Mouse (Mus musculus) testis, postnatal 14 days (tissue): ENCODE results near the gene Gm20388.

Experiments
- DNase-seq: peaks from one replicate; pipeline ENCODE4 v3.0.0; 2021; ENCODE audit warnings: low spot score

Gene Gm20388

DNA sequence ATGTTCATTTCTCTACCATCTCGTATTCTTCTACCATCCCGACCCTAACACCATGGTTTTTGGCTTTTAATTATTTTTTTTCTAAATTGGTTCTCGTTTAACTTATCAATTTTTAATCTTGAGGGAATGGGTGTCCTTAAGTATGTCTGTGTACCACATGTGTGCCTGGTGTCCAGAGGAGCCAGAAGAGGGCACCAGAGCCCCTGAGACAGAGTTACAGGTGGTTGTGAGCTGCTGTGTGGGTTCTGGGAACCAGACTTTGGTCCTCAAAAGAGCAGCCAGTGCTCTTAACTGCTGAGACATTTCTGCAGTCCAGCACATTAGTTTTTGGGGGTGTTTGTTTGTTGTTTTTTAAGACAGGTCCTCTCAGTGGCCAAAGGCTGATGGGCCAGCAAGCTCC lies 485.3 kb downstream of the Gm20388 start:
- DNase-seq, result no peak

- DNase-seq, result no peak
Observed at GRCm38 (mm10) chr8:120396756-120397155, 486.1 kb downstream of the Gm20388 start.

DNA sequence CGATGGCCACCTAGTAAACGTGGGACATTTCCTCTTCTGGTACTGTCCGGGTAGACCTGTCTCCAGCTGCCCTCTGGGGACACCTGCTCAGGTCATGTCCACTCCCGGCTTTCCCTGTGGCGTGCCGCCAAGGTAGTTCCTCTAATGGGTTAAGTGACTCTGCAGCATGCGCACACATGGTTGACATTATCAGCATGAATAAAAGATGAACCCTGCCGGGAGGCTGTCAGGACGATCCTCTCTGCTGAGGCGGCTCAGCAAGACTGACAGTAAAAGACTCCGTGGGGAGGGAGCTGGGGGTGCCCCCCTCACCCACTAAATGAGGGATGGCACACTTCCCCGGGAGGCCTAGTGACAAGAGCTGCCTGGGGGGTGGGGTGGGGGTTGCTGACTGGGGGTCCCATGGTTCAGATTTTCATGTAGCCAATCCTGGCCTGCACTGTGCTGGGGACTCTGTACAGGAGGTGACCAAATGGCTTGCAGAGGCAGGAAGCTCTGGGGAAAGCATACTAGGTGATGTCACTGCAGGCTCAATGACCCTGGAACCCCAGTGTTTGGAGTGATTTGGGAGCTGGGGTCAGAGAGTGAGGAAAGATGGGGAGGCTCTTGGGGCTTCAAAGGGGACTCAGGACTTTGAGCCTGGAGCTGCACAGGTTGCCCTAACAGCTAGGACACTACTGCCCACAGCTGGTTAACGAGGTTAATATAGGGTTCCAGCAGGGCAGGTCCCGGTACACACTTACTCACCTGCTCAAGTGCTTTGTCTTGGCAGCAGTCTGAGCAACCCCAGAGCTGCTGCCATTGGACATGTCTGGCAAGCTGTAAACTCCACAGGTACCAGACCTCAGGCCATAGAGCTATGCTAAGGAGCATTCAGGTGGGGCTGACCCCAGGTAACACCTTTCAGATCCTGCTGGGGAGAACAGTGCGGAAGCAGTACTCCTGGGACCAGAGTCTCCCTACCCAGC lies 487.1 kb downstream of the Gm20388 start:
- no peak for DNase-seq

DNA sequence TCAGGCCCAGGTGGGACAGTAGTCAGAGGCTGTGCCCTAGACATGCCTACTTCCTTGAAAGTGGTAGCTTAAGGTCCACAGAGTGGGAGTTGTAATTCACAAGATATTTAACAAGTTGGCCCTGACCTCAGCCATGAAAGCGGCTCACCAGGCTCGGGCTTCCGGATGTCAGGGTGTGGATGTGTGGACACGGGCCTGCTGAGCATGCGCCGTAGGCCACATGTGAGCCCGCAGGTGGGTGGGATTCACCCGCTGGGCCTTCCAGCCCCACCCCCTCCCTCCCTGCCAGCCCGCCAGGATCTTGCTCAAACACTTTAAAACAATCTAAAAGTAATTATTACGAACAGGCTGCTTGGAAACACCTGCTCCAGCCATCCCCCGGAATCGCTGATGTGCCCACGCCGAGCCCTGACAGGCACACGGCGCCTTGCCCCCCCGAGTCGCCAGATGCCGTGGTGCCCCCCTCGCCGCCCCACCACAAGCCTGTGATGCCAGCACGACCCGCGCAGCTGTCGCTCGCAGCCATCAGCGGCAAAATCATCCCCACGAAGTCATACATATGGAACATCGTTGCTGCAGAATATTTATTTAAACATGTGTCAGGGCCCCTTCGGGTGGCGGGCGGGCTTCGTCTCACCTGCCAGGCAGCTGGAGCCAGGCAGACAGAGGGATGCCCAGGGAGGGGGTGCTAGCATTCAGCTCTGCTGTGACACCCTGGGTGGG lies 488.7 kb downstream of the Gm20388 start:
- DNase-seq, result no peak

GRCm38 (mm10) chr8:120401216-120401615 lies 490.6 kb downstream of the Gm20388 start:
- DNase-seq, result no peak

- DNase-seq, result no peak
Observed at GRCm38 (mm10) chr8:120401712-120402111, 491.1 kb downstream of the Gm20388 start.

- peak; percentile 61 for DNase-seq
Observed at GRCm38 (mm10) chr8:120403606-120404269, 493.1 kb downstream of the Gm20388 start.

DNA sequence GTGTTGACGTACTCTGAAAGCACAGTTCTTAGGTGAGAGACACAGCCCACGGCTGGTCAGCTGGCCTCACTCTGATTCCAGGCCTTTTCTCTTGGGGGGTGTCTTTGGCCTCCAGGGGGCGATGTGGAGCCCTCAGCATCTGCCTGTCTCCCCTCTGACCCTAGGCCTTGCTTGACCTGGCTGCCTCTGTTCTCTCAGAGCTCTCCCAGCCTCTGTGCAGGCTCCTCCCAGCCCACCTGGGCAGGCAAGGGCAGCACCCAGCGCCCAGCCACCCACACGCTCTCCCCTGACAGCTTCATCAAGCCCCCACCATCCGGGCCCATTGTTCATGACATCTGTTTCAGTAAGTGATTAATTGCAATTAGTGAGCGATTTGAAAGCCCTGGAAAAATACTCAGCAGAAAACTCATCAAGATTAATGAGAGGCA lies 494.0 kb downstream of the Gm20388 start:
- peak; percentile 33 for DNase-seq

DNA sequence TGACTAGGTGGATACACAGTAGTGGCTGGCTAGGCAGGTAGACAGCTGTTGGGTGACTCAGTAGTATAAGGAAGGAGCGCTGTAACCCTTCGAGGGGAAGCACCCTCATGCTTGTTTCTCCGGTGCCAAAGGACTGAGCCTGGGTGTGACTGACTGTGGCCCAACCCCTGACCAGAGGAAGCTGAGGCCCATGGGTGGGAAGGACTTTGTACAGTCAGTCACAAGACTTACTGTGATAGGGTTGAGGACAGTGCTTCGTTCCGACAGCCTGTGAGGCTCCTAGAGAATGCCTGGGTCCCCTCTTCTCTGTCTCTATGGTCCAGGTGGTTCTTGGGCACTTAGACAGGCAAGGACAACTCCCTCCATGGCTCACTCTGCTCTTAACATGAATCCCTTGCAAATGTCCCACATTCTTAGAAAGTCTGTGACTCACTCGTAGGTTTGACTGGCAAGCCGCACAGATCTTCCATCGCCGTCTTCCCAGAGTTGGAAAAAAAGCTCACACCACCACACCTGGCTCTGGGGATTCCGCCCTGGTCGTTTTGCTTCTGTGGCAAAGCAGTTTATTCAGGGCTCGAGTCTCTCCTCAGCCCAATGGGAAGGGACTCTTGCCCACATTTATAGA lies 495.5 kb downstream of the Gm20388 start:
- DNase-seq, result no peak

DNA sequence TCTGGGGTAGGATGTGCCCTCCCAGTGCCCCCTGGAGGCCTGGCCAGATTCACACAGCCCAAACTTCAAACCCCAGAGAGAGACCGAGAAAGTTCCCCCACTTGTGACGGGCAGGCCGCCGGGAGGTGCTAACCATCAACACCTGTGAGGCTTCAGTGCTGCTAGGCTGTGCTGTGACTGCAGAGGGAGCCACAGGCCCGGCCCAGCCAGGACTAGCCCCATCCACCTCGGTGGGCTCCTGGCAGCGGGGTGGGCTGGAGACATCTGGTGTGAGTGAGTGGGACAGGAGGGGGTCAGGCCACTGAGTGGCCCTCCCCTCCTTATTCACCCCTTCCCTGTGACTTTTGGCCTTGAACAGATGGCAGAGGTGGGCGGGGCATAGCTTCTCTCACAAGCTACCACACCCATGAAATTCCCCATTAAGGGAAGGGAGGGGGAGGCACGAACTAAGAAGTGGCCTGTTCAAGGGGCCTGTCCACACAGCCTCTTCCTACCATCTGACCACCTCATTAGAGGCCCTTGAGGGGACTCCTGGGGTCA lies 497.1 kb downstream of the Gm20388 start:
- no peak for DNase-seq

DNA sequence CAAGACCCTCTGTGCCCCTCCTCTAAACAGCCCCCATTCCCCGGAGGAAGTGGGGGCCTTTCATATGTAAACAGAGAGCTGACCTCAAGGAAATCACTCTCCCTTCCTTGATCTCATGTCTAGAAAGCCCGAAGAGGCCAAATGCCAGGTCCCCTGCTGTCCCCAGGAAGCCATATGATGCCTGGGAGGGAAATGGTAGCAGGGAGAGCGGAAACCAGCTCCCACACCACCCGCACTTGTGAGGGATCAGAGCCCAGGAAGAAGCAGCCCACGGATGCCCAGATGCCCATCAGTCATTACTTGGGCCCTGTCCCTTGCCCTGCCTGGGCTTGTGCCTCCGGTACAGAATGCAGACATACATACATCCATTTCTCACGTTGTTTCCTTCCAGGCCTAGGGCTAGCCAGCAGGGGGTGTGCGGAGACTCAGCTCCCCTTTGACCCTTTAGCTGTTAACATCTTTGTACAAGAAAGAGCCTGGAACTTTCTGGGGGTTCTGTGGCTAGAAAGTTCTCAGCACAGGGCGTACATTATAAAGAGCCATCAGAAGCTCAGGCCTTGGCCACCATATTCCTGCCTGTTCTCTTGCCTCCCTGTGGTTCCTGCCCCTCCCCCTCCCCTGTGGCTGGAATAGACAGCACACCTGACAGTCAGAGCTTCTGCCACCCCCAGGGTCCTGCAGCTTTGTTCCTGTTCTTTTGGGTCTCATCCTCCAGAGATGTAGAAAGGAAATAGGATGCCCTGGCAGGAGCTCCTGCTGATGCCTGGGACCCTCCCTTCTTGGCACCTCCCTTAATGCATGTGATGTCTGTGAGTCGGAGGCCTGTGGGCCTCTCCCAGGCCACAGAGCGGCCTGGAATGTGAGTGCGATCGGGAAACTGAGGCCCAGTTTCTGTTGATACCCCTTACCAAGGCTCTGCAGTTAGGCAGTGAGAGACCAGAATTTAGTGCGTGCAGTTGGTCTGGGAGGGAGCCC lies 497.9 kb downstream of the Gm20388 start:
- no peak for DNase-seq

DNA sequence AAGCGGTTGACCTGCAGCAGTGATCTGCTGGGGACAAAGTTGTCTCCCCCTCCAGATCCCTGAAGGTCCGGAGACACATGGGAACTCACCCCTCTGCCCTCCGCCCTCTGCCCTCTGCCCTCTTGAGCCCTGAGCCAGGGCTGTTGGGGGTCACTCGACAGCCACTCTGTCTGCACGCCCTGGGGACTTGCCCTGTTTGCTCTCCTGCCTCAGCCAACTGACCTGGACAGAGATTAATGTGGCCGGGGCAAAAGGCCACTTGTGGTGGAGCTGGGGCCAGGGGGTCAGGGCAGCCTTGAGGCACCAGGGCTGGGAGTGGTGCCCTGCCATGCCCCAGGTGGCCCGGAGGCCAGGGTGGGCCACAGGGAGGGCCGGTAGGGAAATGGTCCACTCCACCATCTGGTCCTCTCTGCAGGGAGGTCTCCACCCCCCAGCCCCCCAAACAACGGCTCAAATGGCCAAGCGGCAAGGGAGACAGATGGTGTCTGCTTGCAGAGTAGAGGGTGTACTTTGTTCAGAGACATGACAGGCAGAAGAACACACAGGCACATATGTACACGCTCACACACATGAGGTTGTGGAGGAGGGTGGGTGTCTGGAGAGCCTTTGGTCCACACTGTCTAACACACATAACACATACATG lies 498.9 kb downstream of the Gm20388 start:
- DNase-seq, result no peak

- no peak for DNase-seq
Observed at GRCm38 (mm10) chr8:120411059-120411458, 500.4 kb downstream of the Gm20388 start.

DNA sequence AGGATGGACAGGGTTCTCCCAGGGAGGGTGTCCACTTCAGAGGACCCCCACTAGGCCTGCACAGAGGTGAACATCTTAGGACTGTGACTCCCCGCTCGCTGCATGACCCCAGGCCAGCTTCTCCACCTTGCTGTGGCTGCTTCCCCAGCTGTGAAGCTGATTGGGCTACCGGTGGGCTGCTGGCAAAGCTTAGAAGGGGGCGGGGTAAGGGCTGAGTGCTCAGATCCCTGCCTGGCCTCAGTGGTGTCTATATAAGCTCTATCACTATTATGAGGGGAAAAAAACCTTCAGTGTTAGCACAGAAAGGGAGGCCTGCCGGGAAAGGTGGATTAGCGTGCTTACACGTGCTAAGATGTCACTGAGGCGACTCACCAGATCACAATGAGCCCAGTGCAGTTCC lies 501.2 kb downstream of the Gm20388 start:
- DNase-seq, result no peak

- DNase-seq, result no peak
Observed at GRCm38 (mm10) chr8:120412357-120412756, 501.7 kb downstream of the Gm20388 start.

DNA sequence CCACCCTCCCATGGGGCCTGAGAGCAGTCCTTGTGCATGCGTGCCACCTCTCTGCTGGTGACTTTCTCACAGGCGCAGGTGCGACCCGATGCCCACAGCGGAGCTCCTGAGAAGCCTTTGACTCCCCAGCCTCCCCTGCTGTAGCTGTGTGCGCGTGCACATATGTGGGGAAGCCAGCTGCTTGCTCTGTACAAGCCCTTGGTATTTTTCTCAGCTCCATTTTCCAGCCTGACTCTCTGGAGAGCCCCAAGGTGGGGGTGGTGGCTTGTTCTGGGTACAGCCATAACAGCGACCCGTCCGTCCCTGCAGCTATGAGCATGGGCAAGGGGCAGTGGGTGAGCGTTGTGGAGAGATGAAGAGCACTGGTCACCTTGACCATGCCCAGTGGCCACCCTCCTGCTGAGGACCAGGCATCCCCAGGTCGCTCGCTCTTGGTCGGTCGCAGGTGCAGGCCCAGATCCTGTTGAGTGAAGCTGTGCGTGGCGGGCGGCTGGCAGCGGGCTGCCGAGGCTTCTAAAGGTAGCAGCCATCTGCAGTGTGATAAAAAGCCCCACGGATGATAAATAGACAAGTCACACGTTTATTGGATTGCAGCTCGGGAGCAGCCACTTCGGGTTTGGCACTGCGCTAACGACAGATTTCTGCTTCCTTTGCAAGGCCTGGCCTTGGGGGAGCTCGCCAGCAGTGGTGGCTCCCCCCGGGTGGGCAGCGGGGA lies 502.4 kb downstream of the Gm20388 start:
- no peak for DNase-seq

- no peak for DNase-seq
Observed at GRCm38 (mm10) chr8:120413626-120413988, 503.0 kb downstream of the Gm20388 start.

GRCm38 (mm10) chr8:120414216-120414615 lies 503.6 kb downstream of the Gm20388 start:
- DNase-seq, result no peak

DNA sequence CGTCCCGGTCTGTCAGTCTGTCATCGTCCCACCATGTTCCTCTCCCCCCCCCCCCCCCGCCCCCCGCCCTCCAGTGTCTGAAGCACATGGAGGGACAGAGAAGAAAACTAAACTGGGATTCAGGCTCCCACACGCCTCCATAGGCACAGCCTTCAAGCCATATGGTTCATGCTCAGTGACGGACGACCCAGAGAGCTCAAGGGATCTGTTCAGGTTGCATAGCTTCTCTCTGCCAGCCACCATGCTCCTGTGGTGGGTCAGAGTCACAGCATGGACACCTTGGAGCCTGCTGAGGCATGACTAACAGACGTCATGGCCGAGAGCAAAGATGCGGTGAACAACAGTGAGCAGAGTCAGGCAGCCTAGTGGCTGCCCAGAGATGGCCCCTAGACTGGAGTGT lies 504.8 kb downstream of the Gm20388 start:
- DNase-seq, result no peak

GRCm38 (mm10) chr8:120416173-120416521 lies 505.5 kb downstream of the Gm20388 start:
- no peak for DNase-seq
